Mouse (Mus musculus): ENCODE data around the gene Scnm1. TPM values are rescaled to one million over a fixed set of nuclear protein-coding genes. Genes with fewer than 3 reads are reported as not detected.
"Not testable (repeated sequence)": the region's sequence is repeated elsewhere in the genome, so short reads cannot be mapped to it uniquely, and the experiment has no call there.

Gene Scnm1
- total and polyA plus RNA-seq, 3 experiments = 50.5 to 59.2 (median 53.1) TPM

DNA sequence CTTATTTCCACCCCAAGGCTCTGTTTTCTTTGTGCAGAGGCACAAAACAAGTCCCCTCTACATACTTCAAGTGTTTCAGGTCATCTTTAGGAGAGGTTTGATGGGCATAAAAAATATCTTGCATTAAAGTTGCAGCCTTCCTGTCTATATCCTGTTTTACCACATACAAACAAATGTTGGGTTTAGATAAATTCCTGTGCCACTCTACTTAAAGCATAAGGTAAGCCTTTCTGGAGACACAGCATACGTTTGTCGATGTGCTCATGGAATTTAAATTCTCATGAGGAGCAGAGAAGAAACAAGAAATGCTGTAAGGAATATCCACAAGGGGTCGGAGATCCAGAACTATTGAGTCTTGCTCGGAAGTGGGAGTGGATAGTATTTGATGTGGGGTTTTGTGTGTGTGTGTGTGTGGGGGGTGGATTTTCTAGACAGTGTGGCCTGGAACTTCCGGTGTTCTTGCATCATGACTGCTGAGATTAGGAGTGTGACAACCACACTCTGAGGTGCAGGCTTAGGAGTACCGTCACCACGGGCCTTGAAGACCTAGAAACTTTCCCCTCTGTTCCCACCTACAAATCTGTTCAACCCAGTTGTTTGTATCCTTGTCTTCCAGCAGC lies 1.7 kb upstream of the Scnm1 start (continued):
- TF ChIP-seq HCFC1 (IDR thresholded peaks at IDR 0.05; ENCODE audit: low read depth, low read length) (peak; percentile 64; the same call in 1 of the 2 replicates), UBTF (IDR thresholded peaks at IDR 0.05; ENCODE audit: low read depth, low read length) (no peak), RCOR1 (conservative IDR thresholded peaks at IDR 0.05; ENCODE audit: low read depth, low read length) (no peak), USF2 (conservative IDR thresholded peaks at IDR 0.05; ENCODE audit: low read depth, low read length) (no peak), POLR2AphosphoS2 (IDR thresholded peaks at IDR 0.05; ENCODE audit: low read depth, low read length) (peak; percentile 34; the same call in 1 of the 2 replicates), TBP (conservative IDR thresholded peaks at IDR 0.05; ENCODE audit: low read depth, low read length) (peak; percentile 77; the same call in 1 of the 2 replicates), ELF1 (IDR thresholded peaks at IDR 0.05; ENCODE audit: low read depth, low read length) (peak; percentile 78)

DNA sequence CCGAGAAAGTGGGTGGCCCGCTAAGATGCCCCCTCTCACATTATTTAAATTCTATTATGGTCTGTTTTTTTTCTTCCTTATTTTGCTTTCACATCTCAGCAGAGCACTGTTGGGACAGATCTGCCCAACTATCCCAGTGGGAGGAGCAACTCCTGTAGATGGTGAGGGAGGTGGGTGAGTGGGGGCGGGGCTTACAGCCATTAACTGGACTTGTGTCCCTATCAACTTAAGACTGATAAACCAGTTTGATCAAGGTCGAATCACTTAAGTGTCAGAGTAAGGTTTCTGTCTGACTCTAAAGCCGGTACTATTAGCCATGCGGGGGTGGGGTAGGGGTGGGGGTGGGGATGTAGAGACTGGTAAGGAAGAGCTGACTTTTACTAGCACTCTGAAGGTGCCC lies 1.2 kb upstream of the Scnm1 start:
- dilution Hi-C loops (cut with MboI; ENCODE audit: extremely low pct_ligation_motif_present, extremely low pct_unique_long_range_greater_than_20kb, low sequenced_read_pairs) = no loop called here
- H3K9me3 ChIP-seq (replicated peaks; ENCODE audit: low read length) = peaks cover 3% of the 10 kb centered on the region
- H3K4me1 ChIP-seq (ENCODE audit: control insufficient read depth in 1 of 2, insufficient read depth in 2 of 2) = peaks cover 13 to 32% of the 10 kb centered on the region in 2 experiments
- H3K4me3 ChIP-seq (replicated peaks in 1 of 3; ENCODE audit: low read depth in 2 of 3, low read length in 2 of 3, poor library complexity in 1 of 3) = peak overlapping the region; percentile 50 to 64 (median 54)
- H3K36me3 ChIP-seq (replicated peaks in 1 of 2; ENCODE audit: control insufficient read depth in 1 of 2, insufficient read depth in 1 of 2, low read length in 1 of 2) = peaks cover 17 to 37% of the 10 kb centered on the region in 2 experiments
- TF ChIP-seq CHD2 (IDR thresholded peaks at IDR 0.05; ENCODE audit: low read length) = peak; percentile 50; the same call in 1 of the 2 replicates
- TF ChIP-seq HCFC1 (IDR thresholded peaks at IDR 0.05; ENCODE audit: low read depth, low read length) = no peak
- in situ Hi-C loops (cut with MboI; ENCODE audit: low pct_ligation_motif_present, low pct_unique_long_range_greater_than_20kb, low sequenced_read_pairs) = no loop called here
- H3K27me3 ChIP-seq (replicated peaks) = no peaks in the 10 kb centered on the region
- peak overlapping the region; percentile 97 for H3K4me2 ChIP-seq (ENCODE audit: insufficient read depth, low read depth, poor library complexity, severe bottlenecking)
- H3K27ac ChIP-seq (ENCODE audit: insufficient read depth, low read depth) = peak overlapping the region; percentile 52; the same call in 1 of the 2 replicates
- peaks cover 14% of the 10 kb centered on the region for H3K79me2 ChIP-seq (replicated peaks; ENCODE audit: control insufficient read depth, extremely low read depth, insufficient read depth, poor library complexity, severe bottlenecking)
- peak; percentile 77 for DNase-seq (ENCODE audit: extremely low read depth)
- H3K9ac ChIP-seq (ENCODE audit: insufficient read depth, low read depth) = peak overlapping the region; percentile 81

DNA sequence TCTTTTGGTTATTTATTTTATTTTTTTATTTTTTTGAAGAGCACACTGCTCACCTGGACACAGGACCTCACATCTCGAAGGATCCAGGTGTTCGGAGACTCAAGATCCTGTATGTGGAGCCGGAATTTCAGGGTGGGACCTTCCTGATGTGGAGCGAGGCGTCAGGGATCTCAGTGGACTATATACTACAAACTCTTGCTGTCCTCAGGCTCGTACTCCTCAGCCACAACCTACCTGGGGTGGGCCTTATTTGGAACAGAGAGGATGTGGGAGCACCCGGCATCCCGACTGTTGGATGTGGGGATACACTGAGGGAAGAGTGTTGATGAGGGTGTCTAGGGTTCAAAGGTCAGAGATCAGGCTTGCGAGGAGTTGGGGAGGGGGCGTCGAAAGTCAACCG lies 322 bp upstream of the Scnm1 start:
- dilution Hi-C loops (cut with MboI; ENCODE audit: extremely low pct_ligation_motif_present, extremely low pct_unique_long_range_greater_than_20kb, low sequenced_read_pairs) = not testable (repeated sequence)
- in situ Hi-C loops (cut with MboI; ENCODE audit: low pct_ligation_motif_present, low pct_unique_long_range_greater_than_20kb, low sequenced_read_pairs) = loop anchor here (5.0 kb wide), 1 partner anchor 133 kb away; no protein-coding TSS in a partner anchor

DNA sequence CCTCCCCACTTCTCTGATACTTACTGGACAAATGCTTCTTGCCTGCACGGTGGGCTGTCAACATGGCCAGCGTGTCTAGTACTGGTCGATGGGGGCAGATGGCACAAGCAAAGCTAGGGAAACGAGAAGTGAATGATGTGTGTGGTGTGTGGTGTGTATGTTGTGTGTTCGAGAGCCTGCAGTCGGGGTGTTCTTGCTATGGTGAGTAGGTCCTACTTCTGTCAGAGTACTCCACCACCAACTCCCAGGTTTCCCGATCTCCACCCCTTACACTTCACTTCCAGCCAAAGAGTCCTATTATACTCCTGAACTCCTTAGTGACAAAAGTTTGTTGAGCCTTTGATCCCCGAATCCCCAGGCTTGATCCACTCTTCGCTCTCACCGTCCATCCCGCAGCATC lies 635 bp downstream of the Scnm1 start:
- in situ Hi-C loops (cut with MboI; ENCODE audit: low pct_ligation_motif_present, low pct_unique_long_range_greater_than_20kb, low sequenced_read_pairs) (loop anchor here (5.0 kb wide), 1 partner anchor 134 kb away; no protein-coding TSS in a partner anchor), dilution Hi-C loops (cut with MboI; ENCODE audit: extremely low pct_ligation_motif_present, extremely low pct_unique_long_range_greater_than_20kb, low sequenced_read_pairs) (no loop called here)
- peak overlapping the region; percentile 26; the same call in 1 of the 2 replicates for H3K27ac ChIP-seq (ENCODE audit: insufficient read depth, low read depth)
- H3K27me3 ChIP-seq (replicated peaks) = no peaks in the 10 kb centered on the region
- peaks cover 3% of the 10 kb centered on the region for H3K9me3 ChIP-seq (replicated peaks; ENCODE audit: low read length)
- peak overlapping the region; percentile 84 for H3K9ac ChIP-seq (ENCODE audit: insufficient read depth, low read depth)
- H3K36me3 ChIP-seq (replicated peaks in 1 of 2; ENCODE audit: control insufficient read depth in 1 of 2, insufficient read depth in 1 of 2, low read length in 1 of 2) = peaks cover 23 to 47% of the 10 kb centered on the region in 2 experiments
- peaks cover 14% of the 10 kb centered on the region for H3K79me2 ChIP-seq (replicated peaks; ENCODE audit: control insufficient read depth, extremely low read depth, insufficient read depth, poor library complexity, severe bottlenecking)
- no peak for DNase-seq (ENCODE audit: extremely low read depth)
- peaks cover 8 to 24% of the 10 kb centered on the region in 2 experiments for H3K4me1 ChIP-seq (ENCODE audit: control insufficient read depth in 1 of 2, insufficient read depth in 2 of 2)
- H3K4me3 ChIP-seq (replicated peaks in 1 of 3; ENCODE audit: low read depth in 2 of 3, low read length in 2 of 3, poor library complexity in 1 of 3) = peak overlapping the region; percentile 74 to 92 (median 81)
- TF ChIP-seq ZNF384 (IDR thresholded peaks at IDR 0.05; ENCODE audit: low read depth, low read length) (no peak), USF2 (conservative IDR thresholded peaks at IDR 0.05; ENCODE audit: low read depth, low read length) (no peak), GABPA (IDR thresholded peaks at IDR 0.05; ENCODE audit: insufficient replicate concordance, low read depth, low read length) (no peak), MXI1 (IDR thresholded peaks at IDR 0.05; ENCODE audit: low read depth, low read length) (peak; percentile 6; the same call in 1 of the 2 replicates), POLR2A (IDR thresholded peaks at IDR 0.05; ENCODE audit: low read depth, low read length) (no peak), JUND (conservative IDR thresholded peaks at IDR 0.05; ENCODE audit: low read depth, low read length) (no peak)
- peak overlapping the region; percentile 67 for H3K4me2 ChIP-seq (ENCODE audit: insufficient read depth, low read depth, poor library complexity, severe bottlenecking)

More for the DNA sequence above, 322 bp upstream of the Scnm1 start:
- Histone ChIP-seq H3K4me1 (ENCODE audit: control insufficient read depth in 1 of 2, insufficient read depth in 2 of 2) (peaks cover 8 to 24% of the 10 kb centered on the region in 2 experiments), H3K79me2 (replicated peaks; ENCODE audit: control insufficient read depth, extremely low read depth, insufficient read depth, poor library complexity, severe bottlenecking) (peaks cover 14% of the 10 kb centered on the region), H3K36me3 (replicated peaks in 1 of 2; ENCODE audit: control insufficient read depth in 1 of 2, insufficient read depth in 1 of 2, low read length in 1 of 2) (peaks cover 16 to 38% of the 10 kb centered on the region in 2 experiments)
- DNase-seq (ENCODE audit: extremely low read depth); H3K4me3 ChIP-seq (replicated peaks in 1 of 3; ENCODE audit: low read depth in 2 of 3, low read length in 2 of 3, poor library complexity in 1 of 3); H3K4me2 ChIP-seq (ENCODE audit: insufficient read depth, low read depth, poor library complexity, severe bottlenecking); H3K9me3 ChIP-seq (replicated peaks; ENCODE audit: low read length); H3K27ac ChIP-seq (ENCODE audit: insufficient read depth, low read depth); H3K9ac ChIP-seq (ENCODE audit: insufficient read depth, low read depth); H3K27me3 ChIP-seq (replicated peaks): not testable (repeated sequence)

Data from CH12.LX (cell line).